In genomic region chr5:69520661-69521278, GRCm38 (mm10) we compare ENCODE assay signal across 8 mouse cellular contexts. TPM values are rescaled to one million over a fixed set of nuclear protein-coding genes. Genes with fewer than 3 reads are reported as not detected.
DNase-seq lines count a peak whose midpoint lies in the region; ATAC-seq lines count a peak whose summit lies in the region.

No protein-coding gene starts in this region.

- ATAC-seq in megakaryocyte, adult 5-6 weeks (ENCODE audit: poor library complexity, severe bottlenecking) = 0 out of 2 replicates have a peak, but pooled peaks have one; percentile 59

- peak; percentile 42 for DNase-seq in kidney, adult 18-20 months
- DNase-seq in kidney, adult 11 months = no peak
- DNase-seq in R1 (ENCODE audit: low read depth, low spot score) = peak; percentile 54
- DNase-seq in cerebellum, postnatal 25 days = peak; percentile 74 to 84
- DNase-seq in frontal cortex, postnatal 36 days (ENCODE audit: low spot score in 2 of 2) = peak; percentile 37 to 78
- DNase-seq in layer of hippocampus, adult 9-10 months (ENCODE audit: low spot score) = peak; percentile 43
- DNase-seq in right cerebral cortex, postnatal 4 days = peak; percentile 74

RNA-seq across cellular contexts. Expression of gene Yipf7, which starts 21.7 kb away (rescaled TPM):
- not detected in 2 replicates for total RNA-seq in megakaryocyte, adult 5-6 weeks (2015)
- total RNA-seq in megakaryocyte, adult 5-6 weeks (2017) = not detected in 2 replicates

RNA-seq across cellular contexts. Expression of gene Guf1, which starts 36.0 kb away (rescaled TPM):
- 11.0 and 12.0 TPM in 2 replicates for total RNA-seq in megakaryocyte, adult 5-6 weeks (2015)
- total RNA-seq in megakaryocyte, adult 5-6 weeks (2017) = 17.0 and 17.4 TPM in 2 replicates
